Mouse (Mus musculus): Measurements from ENCODE around the gene Olfr1395. TPM values are rescaled to one million over a fixed set of nuclear protein-coding genes. Genes with fewer than 3 reads are reported as not detected.

Gene Olfr1395
- polyA plus RNA-seq, 1 experiment, result not detected

DNA sequence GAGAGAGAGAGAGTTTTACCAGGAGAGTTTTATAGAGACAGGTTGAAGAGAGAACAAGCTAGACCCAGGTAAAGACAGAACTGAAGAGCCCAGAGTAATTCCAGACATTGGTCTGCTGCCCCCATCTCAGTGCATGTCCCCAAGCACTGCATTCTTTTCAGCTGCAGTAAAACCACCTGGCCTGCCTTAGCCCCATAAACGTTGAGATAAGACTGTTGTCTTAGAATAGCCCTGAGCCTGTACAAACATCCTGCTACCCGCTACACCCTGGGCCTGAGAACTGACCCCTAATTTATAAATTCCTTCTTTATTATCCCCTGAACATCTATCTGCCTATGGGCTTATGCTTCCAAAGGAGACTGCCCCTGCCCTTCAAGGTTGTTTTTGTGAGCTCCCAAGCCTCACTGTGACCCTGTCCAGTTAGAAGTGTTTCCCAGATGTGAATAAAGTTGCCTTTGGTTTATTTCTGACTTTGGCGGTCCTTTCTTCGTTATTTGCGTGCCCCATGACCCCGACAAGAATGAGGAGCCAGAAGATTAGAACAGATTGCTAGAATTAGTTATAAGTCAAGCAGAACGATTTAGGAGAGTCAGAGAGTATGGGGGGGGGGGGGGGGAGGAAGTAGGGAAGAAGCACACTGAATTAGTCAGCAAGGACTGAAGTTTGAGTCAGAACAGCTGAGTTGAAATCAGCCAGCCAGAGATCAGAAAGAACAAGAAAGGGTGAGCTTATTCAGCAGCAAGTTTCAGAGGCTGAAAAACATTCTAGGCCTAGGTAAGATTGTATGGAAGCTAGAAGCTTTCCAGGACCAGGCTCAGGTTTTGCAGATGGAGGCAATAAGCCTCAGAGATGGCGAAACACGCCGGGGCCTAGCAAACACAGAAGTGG is 34.2 kb upstream of the Olfr1395 start:
- no peaks in the 10 kb centered on the region for H3K4me1 ChIP-seq (ENCODE audit: control insufficient read depth, insufficient read depth, low read length)
- WGBS, result 68% methylated on average over 10 of the region's 10 CpGs
- no peak overlapping the region for H3K27ac ChIP-seq (ENCODE audit: insufficient read depth, low read depth, low read length)
- no peak for TF ChIP-seq POLR2A (IDR thresholded peaks at IDR 0.05; ENCODE audit: insufficient read depth, low read depth, low read length)
- TF ChIP-seq CTCF (IDR thresholded peaks at IDR 0.05; ENCODE audit: insufficient read depth, low read depth, low read length), result no peak
- no peak overlapping the region for H3K4me3 ChIP-seq (ENCODE audit: insufficient read depth, low read depth, low read length)

DNA sequence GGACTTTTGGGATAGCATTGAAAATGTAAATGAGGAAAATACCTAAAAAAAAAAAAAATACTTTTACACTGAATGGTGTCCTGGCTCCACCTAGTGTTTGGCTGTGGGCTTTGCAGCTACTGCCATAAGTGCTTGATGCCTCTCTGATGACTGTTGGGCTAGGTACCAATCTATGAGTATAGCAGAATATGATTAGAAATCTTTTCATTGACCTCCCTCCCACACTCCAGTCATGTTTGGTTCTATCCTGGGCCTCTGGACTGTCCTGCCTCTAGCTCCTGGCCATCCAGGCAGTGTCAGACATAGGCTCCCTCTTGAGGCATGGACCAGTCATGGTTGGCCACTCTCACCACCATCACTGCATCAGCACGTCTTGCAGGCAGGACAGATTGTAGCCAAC is 33.2 kb upstream of the Olfr1395 start:
- Histone ChIP-seq H3K4me1 (ENCODE audit: control insufficient read depth, insufficient read depth, low read length) (no peaks in the 10 kb centered on the region), H3K4me3 (ENCODE audit: insufficient read depth, low read depth, low read length) (no peak overlapping the region), H3K27ac (ENCODE audit: insufficient read depth, low read depth, low read length) (no peak overlapping the region)
- 63% methylated on average over 1 of the region's 1 CpGs for WGBS
- no peak for TF ChIP-seq CTCF (IDR thresholded peaks at IDR 0.05; ENCODE audit: insufficient read depth, low read depth, low read length)
- no peak for TF ChIP-seq POLR2A (IDR thresholded peaks at IDR 0.05; ENCODE audit: insufficient read depth, low read depth, low read length)

DNA sequence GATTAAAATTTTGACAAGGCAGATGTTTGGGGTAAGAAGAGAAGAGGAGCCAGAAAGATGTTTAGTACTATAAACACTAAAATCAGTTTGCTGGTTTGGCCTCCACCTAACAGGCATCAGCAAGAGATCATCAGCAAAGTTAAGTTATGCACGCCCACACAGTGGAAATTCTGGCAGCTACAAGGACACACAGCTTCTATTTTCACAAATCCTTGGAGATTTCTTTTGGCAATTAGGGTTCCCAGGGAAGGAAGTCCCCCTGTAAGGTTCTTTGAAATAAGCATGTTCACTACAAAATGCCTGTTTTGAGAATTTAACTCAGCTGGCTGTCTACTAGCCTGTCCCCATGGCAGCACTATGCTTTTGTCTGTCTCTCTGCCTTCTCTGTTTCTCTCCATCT is 31.1 kb upstream of the Olfr1395 start:
- Histone ChIP-seq H3K4me3 (ENCODE audit: insufficient read depth, low read depth, low read length) (no peak overlapping the region), H3K27ac (ENCODE audit: insufficient read depth, low read depth, low read length) (no peak overlapping the region), H3K4me1 (ENCODE audit: control insufficient read depth, insufficient read depth, low read length) (no peaks in the 10 kb centered on the region)
- TF ChIP-seq CTCF (IDR thresholded peaks at IDR 0.05; ENCODE audit: insufficient read depth, low read depth, low read length), result no peak
- no peak for TF ChIP-seq POLR2A (IDR thresholded peaks at IDR 0.05; ENCODE audit: insufficient read depth, low read depth, low read length)
- WGBS, result 42% methylated on average over 1 of the region's 1 CpGs

DNA sequence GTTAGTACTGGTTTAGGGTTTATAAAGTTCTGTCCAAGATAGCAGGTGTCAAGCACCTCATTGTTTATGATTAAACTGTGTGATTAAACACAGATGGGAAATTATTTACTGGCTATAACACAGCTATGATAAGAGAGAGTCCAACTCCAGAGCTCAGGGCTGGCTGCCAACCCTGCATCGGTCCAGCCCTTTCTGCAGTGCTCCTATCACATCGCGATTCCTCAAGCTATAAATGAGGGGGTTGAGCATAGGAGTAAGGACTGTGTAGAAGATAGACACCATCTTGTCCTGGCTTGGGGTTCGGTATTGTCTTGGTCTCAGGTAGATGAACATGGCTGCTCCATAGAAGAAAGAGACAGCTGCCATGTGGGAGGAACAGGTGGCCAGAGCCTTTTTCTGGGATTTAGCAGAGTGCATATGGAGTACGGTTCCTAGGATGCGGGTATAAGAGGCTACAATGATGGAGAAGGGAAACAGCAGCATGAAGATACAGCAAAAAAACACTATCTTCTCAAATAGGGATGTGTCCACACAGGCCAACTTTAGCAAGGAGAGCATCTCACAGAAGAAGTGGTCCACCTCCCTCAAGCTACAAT is 29.4 kb upstream of the Olfr1395 start:
- WGBS, result 74% methylated on average over 6 of the region's 6 CpGs
- TF ChIP-seq CTCF (IDR thresholded peaks at IDR 0.05; ENCODE audit: insufficient read depth, low read depth, low read length), result no peak
- no peak for TF ChIP-seq POLR2A (IDR thresholded peaks at IDR 0.05; ENCODE audit: insufficient read depth, low read depth, low read length)
- Histone ChIP-seq H3K27ac (ENCODE audit: insufficient read depth, low read depth, low read length) (no peak overlapping the region), H3K4me3 (ENCODE audit: insufficient read depth, low read depth, low read length) (no peak overlapping the region), H3K4me1 (ENCODE audit: control insufficient read depth, insufficient read depth, low read length) (no peaks in the 10 kb centered on the region)

DNA sequence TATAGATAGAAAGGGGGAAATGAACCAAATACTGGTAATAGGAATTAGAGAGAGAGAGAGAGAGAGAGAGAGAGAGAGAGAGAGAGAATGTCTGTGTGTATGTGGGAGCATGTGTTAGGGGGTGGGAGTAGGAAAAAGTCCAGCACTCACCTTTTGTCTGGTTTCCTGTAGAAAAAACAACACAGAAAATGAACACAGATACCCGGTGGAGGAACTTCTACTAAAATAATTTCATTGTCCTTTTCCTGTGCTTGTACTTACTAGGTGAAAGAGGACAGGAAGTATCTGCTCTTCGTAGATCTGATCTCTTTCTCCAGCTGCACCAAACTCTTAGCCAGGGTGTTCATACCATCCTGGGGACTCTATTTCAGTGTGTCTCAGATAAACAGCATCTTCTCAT is 27.9 kb upstream of the Olfr1395 start:
- WGBS, result 73% methylated on average over 2 of the region's 2 CpGs
- H3K4me1 ChIP-seq (ENCODE audit: control insufficient read depth, insufficient read depth, low read length), result no peaks in the 10 kb centered on the region
- no peak for TF ChIP-seq CTCF (IDR thresholded peaks at IDR 0.05; ENCODE audit: insufficient read depth, low read depth, low read length)
- H3K4me3 ChIP-seq (ENCODE audit: insufficient read depth, low read depth, low read length), result no peak overlapping the region
- no peak overlapping the region for H3K27ac ChIP-seq (ENCODE audit: insufficient read depth, low read depth, low read length)

DNA sequence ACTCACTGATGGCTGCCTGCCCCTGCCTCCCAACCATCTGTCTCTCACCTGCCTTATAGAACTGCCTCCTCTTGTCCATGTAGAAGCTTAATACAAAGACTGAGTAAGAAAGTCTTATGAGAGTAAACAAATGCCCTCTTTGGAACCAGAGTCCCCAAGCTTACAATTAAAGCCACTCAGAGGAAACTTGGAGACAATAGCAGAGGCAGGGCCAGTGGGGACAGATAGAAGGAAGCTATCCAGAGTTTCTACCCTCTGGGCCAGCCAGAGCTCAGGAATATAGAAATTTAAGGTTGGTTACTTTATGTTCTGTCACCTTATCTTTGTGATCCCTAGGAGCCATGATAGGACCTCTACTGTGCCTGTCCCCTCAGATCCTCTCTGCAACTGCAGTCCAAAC is 27.3 kb upstream of the Olfr1395 start, which contains the start of gene Olfr1396:
Olfr1396 (minus strand) TSS at position 101 of the 400 bp plus-strand sequence.
- Histone ChIP-seq H3K27ac (ENCODE audit: insufficient read depth, low read depth, low read length) (no peak within 1 kb of the TSS), H3K4me3 (ENCODE audit: insufficient read depth, low read depth, low read length) (no peak within 1 kb of the TSS), H3K4me1 (ENCODE audit: control insufficient read depth, insufficient read depth, low read length) (no peaks in the 10 kb centered on the region)
- TF ChIP-seq POLR2A (IDR thresholded peaks at IDR 0.05; ENCODE audit: insufficient read depth, low read depth, low read length), result no peak
- no peak for TF ChIP-seq CTCF (IDR thresholded peaks at IDR 0.05; ENCODE audit: insufficient read depth, low read depth, low read length)

DNA sequence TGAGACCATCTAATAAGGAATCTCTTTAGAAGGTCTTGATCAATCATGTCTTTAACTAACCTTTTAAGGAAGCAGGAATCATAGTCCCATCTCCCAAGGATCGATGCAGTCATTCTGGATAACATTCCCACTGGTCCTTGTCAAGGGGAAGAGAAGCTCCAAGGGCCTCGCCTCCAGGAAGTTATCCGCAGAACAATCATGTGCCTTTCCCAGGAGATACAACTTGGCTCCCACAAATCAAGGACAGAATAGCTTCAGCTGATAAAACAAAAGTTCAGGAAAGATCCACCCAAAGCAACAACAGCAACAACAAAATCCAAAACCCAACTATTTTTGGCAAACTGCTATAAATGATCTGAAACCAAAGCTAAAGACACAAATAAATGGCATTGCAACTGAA is 22.4 kb upstream of the Olfr1395 start:
- TF ChIP-seq POLR2A (IDR thresholded peaks at IDR 0.05; ENCODE audit: insufficient read depth, low read depth, low read length), result no peak
- no peak for TF ChIP-seq CTCF (IDR thresholded peaks at IDR 0.05; ENCODE audit: insufficient read depth, low read depth, low read length)
- WGBS, result 86% methylated on average over 3 of the region's 3 CpGs
- no peak overlapping the region for H3K4me3 ChIP-seq (ENCODE audit: insufficient read depth, low read depth, low read length)
- H3K4me1 ChIP-seq (ENCODE audit: control insufficient read depth, insufficient read depth, low read length), result no peaks in the 10 kb centered on the region
- H3K27ac ChIP-seq (ENCODE audit: insufficient read depth, low read depth, low read length), result no peak overlapping the region

DNA sequence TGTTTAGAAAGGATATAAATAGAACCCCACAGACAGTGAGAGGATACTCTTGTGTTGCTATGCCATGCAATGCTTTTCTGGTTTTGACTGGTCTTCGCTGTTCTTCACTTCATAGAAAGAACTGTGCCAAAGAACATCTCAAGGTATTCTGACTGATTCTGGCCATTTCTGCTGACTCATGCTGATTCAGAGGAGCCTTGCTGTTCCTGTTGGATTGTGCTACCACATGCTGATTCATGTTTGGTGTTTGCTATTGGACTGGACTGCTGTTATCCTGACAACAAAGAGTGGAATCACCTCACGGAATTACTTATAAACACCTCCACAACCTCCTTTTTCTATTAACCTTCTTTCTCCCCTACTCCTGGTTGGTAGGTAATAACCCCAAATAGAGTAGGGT is 17.9 kb upstream of the Olfr1395 start:
- 78% methylated on average over 2 of the region's 2 CpGs for WGBS
- Histone ChIP-seq H3K4me1 (ENCODE audit: control insufficient read depth, insufficient read depth, low read length) (no peaks in the 10 kb centered on the region), H3K4me3 (ENCODE audit: insufficient read depth, low read depth, low read length) (no peak overlapping the region), H3K27ac (ENCODE audit: insufficient read depth, low read depth, low read length) (no peak overlapping the region)
- no peak for TF ChIP-seq CTCF (IDR thresholded peaks at IDR 0.05; ENCODE audit: insufficient read depth, low read depth, low read length)
- no peak for TF ChIP-seq POLR2A (IDR thresholded peaks at IDR 0.05; ENCODE audit: insufficient read depth, low read depth, low read length)

DNA sequence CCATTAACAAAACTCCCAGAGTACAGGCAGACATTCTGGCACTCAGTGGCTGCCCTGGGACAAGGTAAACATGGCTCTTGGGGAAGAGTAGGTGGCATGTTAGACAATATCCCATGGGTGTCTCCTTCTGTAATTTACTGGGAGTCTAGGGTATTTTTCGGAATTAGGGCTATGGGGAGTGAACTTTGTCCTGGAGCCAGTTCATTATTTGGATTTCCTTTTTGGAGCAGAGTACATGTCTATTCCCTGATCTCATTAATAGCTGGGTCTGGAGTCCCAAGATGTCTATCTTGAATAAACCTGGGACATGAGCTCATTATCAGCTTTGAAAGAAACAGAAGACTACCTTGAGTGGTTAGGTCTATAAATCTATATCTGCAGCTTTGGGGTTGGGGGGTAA is 12.0 kb downstream of the Olfr1395 start, which contains the start of gene Olfr1394:
Olfr1394 (plus strand) TSS at position 301 of the 400 bp plus-strand sequence.
- 88% methylated on average over 1 of the region's 1 CpGs for WGBS

More for the DNA sequence above, 12.0 kb downstream of the Olfr1395 start, which contains the start of gene Olfr1394:
- no peak within 1 kb of the TSS for H3K4me3 ChIP-seq (ENCODE audit: insufficient read depth, low read depth, low read length)
- no peaks in the 10 kb centered on the region for H3K4me1 ChIP-seq (ENCODE audit: control insufficient read depth, insufficient read depth, low read length)
- TF ChIP-seq CTCF (IDR thresholded peaks at IDR 0.05; ENCODE audit: insufficient read depth, low read depth, low read length) (no peak), POLR2A (IDR thresholded peaks at IDR 0.05; ENCODE audit: insufficient read depth, low read depth, low read length) (no peak)
- no peak within 1 kb of the TSS for H3K27ac ChIP-seq (ENCODE audit: insufficient read depth, low read depth, low read length)
